Mouse (Mus musculus): ENCODE data around the gene Plxnd1.

Plxnd1 gene

DNA sequence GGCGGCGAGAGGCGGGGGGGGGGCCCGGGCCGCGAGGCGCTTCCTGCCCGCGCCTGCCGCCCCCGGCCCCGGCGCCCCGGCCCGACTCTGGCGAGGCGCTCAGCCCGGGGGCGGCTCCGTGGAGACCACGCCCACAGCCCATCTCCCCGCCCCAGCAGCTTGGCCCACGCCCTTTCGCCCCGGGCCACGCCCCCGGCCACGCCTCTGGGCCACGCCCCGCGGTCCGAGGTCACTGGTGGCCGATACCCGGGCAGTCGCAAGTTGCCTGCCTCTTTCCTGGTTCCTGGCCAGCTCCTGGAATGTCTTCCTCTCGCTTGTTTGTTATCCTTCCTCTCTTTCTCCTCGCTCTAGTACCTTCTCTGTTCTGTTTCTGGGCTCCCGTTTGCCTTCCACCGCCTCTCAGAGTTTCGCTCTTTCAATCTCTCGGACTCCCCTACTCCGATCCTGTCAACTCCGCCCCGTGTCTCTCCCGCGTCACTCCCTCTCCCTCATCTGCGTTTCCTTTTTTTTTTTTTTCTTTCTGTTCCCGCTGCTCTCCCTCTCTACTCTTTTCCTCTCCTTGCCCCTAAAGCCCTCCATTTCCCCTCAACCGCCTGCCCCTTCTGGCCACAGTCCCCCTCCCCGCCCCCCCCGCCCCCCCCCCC lies at the start of gene Plxnd1:
Gene Plxnd1, minus strand, starts transcription at position 129 of the 644 bp plus-strand sequence.
- peak; percentile 63 to 75 for DNase-seq (ENCODE audit: low spot score in 2 of 2)

DNA sequence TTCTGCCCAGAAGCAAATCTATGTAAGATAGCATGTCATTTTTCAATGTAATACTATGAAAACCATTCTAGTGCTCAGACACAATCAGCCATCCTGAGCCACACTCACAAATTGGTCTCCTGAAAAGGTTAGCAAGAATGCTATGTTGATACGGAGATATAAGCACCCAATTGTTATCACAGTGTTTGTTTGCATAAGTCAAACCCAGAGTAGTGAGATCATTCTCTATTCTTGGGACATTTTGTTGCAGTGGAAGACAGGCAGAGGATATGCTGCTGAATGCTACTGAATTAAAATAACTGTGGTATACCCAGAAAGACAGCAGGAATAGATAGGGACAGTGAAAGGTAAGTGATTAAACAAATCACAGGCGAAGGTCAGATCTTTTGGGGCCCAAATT lies 49.2 kb upstream of the Plxnd1 start:
- no peak for DNase-seq (ENCODE audit: low spot score in 2 of 2)

DNA sequence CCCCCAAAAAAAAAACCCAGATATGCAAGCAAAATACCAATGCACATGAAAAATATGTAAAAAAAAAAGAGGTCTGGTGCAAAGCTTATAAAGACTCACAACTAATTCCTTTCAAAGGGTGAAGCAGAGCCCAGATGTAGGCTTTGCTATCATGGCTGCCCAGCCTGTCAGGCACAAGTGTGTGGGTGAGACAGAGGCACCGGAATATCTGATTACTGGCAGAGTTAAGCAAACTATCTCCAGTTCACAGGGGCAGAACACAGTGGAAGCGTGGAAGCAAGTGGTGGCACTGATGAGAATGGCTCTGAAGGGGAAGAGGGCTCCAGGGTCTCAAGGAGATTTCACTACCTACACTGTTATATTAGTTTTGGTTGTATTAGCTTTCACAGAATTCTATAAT lies 43.4 kb upstream of the Plxnd1 start:
- DNase-seq (ENCODE audit: low spot score in 2 of 2), result no peak

DNA sequence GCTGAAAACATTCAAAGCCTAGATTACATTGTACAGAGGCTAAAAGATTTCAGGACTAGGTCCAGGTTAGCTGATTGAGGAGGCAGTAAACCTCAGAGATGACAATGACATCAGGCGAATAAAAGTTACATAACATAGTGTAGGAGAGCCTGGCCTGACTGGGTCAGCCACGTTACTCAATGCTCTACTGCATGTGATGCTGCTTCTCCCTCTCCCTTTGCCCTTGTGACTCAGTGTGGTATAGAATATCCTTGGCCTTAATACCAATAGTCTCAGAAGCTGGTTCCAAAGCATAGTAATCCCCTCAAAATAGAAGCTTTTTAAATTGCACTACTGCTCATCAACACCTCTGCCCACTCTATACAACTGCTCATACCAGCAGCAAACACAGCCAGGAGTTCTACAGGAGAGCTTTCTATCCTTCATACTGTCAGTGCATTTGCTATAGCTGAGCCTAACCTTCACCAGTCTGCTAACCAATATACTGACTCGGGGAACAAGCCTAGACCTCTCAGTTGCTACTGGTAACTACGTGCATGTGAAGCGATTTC lies 42.6 kb upstream of the Plxnd1 start:
- DNase-seq (ENCODE audit: low spot score in 2 of 2), result no peak

DNA sequence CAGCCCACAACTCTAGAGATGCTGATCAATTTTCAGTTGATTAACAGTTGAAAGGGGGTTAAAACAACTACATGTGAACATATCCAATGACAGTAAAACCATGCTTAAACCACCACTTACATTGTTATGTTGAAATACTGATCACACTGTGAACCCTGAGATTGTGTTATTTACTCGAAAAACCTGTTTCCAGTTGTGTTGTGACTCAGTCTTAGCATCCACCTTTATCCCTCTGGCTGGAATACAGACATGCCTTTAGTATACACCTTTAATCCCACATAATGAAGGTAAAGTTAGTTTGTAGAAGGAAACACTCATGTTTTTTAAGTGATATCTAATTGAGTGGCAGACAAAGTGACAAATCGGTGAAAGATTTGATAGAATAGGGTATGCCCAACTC lies 41.8 kb upstream of the Plxnd1 start:
- DNase-seq (ENCODE audit: low spot score in 2 of 2), result no peak

DNA sequence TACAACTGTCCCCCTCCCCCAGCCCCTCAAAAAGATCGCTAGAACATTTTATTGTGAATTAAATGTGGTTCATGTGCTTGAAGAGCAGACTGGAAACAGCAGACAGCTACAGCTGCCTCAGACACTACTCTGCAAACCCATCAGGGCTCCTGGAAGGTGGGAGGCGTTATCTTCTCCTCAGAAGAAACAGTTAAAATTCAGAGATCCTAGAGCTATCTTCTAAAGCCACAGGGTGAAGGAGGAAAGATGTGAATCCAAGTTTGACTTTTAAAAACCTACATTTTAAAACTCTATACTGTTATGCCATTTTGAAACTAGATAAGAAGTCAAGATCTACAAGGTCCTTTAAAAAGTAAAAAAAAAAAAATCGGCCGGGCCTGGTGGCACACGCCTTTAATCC lies 36.2 kb upstream of the Plxnd1 start:
- DNase-seq (ENCODE audit: low spot score in 2 of 2), result no peak

DNA sequence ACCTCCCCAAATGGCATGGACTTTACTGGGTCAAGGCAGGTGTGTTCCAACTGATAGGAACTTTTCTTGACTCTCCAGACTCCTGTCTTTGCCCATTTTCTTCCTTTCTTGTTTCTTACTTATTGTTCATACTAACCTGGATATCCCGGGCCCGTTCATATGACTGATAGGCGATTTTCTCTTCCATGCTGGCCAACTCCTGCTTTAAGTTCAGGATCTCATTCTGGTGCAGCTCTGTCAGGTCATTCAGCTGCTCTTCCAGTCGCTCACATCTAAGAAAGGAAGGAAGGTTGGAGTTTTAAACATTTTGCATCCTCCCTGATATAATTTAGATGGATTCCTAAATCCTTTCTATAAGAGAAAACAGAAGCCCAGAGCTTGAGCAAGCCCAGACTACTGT lies 29.9 kb upstream of the Plxnd1 start:
- DNase-seq (ENCODE audit: low spot score in 2 of 2), result no peak

DNA sequence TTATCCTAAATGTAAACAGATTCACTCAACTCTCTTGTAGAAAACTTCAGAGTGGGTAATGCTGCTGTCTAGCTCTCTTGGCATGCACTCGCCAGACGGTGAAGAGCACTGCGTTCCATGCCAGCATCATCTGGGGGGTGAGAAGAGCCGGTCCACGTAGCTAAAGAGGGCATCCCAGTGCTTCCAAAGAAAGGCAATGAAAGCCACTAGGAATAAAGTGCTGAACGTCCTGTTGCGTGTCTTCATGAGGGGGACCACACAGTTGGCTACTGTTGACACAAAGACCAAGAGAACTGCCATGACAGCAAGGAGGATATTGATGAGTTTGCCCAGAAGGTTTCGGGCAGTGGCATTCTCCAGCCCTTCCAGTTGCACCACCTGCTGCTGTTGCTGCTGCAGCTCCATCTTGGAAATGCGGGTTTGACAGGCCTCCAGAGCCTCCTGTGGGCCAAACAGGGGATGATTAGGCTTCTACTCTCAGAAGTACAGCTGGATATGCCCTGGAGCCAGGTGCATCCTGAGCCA lies 27.2 kb upstream of the Plxnd1 start:
- DNase-seq (ENCODE audit: low spot score in 2 of 2), result no peak

DNA sequence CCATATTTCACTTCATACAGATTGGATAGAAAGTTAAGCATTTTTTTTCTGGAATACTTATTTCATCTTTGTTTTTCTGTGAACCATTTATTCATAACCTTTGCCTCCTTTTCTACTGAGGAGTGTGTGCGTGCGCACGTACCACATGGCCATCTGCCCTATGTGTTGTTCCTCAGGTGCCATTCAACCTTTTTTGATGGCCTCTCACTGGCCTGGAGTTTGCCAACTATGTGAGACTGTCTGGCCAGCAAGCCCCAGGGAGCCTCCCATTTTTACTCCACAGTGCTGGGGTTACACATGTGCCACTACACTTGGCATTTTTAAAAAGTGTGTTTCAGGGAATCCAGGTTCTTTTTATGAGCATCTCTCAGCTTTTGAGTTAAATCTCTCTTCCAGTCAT lies 21.1 kb upstream of the Plxnd1 start:
- no peak for DNase-seq (ENCODE audit: low spot score in 2 of 2)

DNA sequence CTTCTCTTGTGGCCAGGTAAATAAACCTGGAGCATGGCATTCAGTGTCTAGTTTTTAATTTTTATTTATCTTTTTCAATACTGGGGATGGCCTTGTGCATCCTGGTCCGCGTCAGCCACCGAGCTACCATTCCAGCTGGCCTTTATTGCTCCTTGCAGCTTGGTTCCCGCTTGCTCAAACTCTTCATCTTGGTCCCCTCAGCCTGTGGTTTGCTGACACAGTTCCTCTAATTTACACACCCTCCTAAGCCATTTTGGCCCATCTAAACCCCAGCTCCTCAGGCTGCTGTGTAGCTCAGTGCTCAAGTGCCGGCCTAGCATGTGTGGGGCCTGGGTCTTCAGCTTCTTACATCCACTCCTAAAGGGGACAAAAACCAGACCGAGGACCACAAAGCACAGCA lies 19.3 kb upstream of the Plxnd1 start:
- DNase-seq (ENCODE audit: low spot score in 2 of 2), result no peak

DNA sequence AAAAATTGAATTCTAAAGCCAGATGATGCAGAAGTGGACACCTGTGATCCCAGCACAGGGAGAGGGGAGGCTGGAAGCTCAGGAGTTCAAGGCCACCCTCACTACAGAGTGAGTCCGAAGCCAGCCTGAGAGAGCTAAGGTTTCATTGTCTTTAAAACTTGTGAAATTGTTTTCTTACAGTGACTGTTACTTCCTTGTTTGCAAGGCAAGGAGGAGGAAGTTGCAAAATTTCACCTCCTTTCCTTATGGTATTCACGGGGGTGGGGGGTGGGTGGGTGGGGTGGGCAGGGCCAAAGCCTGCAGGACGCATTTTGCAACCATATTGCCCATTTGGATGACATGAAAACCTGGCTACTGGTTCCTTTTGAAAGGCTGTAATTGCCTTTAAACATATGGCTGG lies 18.9 kb upstream of the Plxnd1 start:
- DNase-seq (ENCODE audit: low spot score in 2 of 2), result no peak

DNA sequence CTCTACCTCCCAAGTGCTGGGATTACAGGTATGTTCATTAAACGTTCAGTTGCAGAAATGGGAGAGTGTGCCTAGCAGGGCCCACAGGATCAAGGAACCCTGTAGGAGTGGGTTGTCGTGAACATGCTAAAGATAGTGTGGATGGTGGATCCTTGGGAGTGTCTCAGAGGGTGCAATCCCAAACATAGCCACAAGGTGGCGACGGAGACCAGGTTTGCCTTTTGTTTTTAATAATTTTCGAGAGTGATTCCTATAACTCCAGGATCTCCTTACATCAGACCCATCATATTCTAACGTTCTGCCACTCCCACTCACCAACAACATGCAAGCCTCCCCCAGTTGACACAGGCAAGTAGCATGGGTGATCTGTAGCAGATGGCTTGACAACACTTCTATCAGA lies 15.7 kb upstream of the Plxnd1 start:
- peak; percentile 89 to 96 for DNase-seq (ENCODE audit: low spot score in 2 of 2)

DNA sequence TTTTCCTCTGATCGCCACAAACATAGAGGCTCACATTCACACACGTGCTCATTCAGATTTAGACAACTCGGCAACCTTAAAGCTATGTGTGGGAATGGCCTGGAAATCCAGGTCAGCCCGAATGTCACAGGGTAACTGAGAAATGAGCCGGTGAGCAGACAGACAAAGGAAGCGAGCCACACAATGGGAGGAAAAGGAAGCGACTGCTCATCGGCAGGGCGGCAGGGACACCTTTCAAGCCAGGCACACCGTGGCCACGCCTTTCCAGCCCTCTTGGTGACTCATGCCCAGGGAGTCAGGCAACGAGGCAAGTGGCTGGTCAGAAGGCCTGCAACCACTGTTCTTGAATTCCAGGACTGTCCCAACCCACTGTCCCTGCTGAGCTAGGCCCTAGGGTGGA lies 14.6 kb upstream of the Plxnd1 start:
- DNase-seq (ENCODE audit: low spot score in 2 of 2), result no peak

DNA sequence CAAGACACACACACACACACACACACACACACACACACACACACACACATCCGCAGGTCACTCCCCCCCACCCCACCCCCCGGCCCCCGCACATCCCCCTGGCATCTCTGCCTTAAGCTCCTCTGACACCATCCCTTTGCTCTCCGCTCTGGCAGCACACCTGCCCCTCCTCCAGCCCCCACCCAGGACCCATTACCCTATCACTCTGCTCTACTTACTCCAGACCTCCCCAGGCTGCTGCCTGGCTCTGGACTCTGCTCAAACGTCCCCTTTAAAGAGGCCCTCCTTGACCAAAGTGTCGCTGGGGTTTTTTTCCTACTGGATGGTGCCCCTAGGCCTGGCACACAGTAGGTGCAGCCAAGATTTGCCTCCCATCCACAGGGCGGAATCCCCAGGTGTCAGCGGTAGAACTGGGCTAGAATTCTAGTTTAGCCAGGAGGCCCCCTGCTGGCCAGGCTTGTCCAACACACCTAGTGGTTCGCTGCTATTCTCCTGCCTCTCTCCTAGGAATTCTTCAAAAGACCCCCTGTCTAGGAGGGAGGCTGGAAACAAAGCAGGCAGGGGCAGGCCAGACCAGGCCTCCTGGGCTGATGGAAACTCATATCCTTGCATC lies 12.9 kb upstream of the Plxnd1 start:
- DNase-seq (ENCODE audit: low spot score in 2 of 2), result peak; percentile 56 to 70

DNA sequence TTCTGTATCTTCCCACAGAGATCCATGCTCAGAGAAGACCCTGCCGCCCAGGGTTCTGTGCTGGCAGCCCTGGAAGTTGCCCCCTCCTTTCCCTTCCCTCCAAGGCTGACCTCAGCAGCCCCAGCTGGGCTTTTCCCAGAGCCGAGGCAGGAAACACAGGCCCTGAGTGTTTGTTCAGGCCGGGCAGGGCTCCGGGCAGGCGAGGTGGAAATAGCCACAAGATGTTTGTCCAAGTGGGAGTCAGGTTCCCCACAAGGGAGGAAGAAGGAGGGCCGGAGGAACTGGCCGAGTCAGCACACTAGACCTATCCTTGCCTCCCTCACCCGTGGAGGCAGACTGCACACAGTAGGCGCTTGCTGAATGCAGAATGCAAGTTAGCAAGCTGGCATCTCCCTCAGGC lies 11.9 kb upstream of the Plxnd1 start:
- DNase-seq (ENCODE audit: low spot score in 2 of 2), result no peak

DNA sequence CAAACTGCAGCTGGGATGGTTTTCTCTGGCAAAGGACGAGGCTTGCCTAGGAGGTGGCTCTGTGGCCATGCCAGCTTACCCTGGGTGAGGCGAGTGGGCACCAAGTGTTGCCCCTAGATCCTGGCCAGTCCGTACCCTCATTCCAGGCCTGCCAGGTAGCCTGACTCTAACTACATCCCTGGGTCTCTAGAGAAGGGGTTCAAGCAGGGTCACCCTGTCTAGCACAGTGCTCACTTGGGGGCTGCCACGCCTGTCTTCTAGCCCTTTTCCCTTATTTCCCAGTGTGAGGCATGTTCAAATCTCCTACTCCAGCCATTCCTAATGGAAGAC lies 11.1 kb upstream of the Plxnd1 start:
- no peak for DNase-seq (ENCODE audit: low spot score in 2 of 2)

DNA sequence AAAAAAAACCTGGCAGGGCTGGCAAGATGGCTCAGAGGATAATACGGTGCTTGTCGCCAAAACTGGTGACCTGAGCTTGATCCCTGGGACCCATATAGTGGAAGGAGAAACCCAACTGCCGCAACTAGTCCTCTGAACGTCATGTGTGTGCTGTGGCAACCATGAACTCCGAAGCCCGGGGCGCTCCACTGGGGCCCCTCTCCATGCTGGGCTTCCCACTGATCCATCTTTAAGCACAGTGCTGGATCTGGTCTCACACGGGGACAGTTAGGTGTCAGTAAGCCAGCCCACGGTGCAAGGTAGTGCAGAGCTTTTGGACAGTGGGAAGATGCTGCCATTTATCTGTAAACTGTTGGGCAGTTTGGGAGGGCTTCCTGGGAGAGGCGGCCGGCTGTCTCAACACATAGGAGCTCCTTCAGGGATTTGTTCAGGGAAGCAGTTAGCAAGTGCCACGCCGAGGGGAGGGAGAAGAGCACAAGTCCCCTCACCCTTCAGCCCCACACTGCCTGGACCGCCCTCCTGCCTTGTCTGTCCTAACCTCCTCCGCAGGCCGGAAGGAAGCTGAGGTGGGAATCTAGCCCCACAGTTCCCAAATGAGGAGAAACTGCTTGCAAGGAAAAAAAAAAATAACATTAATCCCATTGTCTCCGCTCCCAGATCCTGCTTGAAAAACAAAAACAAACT lies 10.6 kb upstream of the Plxnd1 start:
- no peak for DNase-seq (ENCODE audit: low spot score in 2 of 2)

DNA sequence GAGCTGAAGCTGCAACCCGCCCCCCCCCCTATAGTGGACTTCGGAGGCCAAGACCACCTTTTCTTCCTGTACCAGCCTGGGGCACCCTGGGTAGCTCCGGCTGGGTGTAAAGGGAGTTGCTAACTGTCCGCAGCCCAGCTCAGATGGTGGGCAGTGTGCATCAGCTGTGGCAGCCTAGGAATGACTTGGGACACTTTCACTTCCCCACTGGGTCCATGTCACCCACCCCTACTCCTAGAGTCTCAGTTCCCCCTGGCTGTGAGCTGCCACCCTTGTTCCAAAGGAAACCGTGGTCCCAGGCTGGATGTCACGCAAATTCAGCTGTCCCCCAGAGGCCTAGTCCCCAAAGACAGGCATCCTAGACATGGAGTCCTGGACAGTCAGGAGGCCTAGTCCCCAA lies 9.9 kb upstream of the Plxnd1 start:
- DNase-seq (ENCODE audit: low spot score in 2 of 2), result no peak

DNA sequence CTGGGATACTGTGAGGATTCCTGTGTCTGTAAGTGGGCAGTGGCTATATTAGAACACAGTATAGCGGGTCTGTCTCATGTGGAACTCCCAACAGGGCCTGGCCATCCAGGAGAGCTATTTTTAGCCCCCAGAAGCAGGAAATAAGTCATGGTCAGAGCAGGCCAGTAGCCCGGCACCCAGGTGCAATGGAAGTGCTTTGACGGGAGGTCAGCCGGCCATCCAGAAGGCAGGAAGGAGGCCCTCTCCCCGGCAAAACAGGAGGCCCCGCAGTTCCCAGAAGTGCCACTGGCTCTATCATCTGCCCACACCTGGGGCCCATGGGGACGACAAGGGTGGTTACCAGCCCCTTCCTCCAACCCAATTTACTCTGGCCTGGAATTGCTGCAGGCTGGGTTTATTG lies 9.3 kb upstream of the Plxnd1 start:
- DNase-seq (ENCODE audit: low spot score in 2 of 2), result no peak

DNA sequence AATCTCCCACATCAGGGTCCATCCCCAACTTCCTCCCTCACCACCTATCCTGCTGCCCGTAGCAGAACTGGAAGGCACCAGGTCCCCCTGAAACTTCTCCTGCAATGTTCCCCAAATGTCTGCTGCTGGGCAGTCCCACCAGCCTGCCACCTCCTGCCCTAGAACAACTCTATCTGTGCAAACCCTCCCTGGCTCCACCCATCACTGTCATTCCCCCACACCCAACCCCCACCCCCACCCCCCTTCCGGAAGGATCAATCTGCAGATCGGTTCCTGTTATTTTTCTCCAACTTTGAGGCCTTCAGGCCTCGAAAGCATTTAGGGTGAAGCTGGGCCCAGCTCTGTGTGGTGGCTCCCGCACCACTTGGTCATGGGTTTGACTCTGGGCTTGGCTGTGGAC lies 8.7 kb upstream of the Plxnd1 start:
- no peak for DNase-seq (ENCODE audit: low spot score in 2 of 2)

DNA sequence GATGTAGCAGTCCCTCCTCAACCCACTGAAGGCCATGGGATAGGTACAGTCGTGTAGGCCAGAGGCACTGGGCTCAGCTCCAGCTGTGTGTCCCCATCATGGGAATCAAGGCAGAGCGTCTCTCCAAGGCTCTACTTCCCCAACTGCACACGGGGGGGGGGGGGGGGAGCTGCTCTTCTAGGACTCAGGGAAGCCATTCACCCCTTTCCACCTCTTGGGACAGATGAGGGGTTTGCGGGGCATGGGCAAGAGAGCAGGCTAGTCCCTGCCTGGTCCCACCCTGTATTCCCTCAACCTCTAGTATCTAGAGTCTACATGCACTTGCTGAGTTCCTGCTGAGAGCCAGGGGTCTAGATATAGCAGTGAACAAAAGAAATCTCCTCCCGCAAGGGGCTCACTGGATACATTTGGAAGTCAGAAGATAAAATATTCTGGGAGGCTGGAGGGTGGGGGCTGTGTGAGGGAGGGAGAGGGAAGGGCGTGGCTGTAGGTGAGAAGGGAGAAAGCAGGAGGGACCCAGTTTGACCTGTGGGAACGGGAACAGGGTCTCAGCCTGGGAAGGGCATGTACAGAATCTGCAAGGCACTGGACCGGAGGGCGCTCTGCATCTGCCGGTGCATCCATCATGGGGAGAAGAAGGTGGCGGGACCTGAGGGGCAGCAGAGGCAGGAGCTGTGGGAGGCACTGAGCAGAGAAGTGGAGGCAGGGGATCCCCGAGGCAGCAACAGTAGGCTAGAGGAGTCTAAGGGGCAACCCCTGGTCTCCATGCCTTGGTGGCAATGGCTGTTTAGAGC lies 7.7 kb upstream of the Plxnd1 start:
- no peak for DNase-seq (ENCODE audit: low spot score in 2 of 2)

DNA sequence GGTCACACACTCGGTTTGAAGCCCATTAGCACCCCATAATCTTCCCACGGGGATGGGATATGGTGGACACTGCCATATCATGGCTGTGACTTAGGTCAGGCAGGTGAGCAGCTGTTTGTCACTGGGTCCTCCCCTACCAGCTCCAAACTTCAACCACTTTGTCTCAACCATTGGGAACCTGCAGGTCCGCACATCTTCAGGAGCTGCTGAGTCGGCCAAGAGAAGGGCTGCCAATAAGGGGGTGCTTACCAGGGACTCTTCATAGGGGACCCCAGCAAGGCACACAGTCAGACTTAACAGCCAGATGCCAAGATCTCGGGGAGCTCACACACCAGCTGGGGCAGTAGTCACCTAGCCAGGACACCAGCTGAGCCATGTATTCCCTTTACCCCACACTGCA lies 6.0 kb upstream of the Plxnd1 start:
- DNase-seq (ENCODE audit: low spot score in 2 of 2), result no peak
